Mouse (Mus musculus): ENCODE data around the gene BC048671.

BC048671 gene

DNA sequence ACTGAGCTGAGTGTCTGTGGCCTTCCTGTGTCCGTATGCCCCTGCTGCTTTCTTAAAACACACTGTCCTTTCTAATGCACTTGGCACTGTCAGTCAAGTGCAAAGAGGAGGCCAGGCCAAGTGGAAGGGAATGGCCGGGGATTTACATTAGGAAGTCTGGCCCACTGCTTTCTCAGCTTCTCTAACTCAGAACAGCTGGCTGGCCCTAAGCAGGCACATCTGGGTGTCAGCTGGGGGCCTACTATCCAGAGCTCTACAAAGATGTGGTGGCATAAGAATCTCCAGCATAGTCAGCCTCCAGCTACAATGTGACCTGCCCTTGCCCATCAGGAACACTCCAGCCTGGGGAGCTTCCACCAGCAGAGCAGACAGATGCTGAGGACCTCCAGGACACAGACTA is 49.0 kb downstream of the BC048671 start:
- no peak for DNase-seq (ENCODE audit: low read depth, low spot score)

Measured in telencephalon, adult 2 months (tissue).